Mouse (Mus musculus): ENCODE results near the gene Gast. TPM values are rescaled to one million over a fixed set of nuclear protein-coding genes. Genes with fewer than 3 reads are reported as not detected.
A peak's percentile ranks its signal among the peaks of the same experiment; 100 is the strongest.

Gast gene
- total and polyA plus RNA-seq, 3 experiments, result not detected

DNA sequence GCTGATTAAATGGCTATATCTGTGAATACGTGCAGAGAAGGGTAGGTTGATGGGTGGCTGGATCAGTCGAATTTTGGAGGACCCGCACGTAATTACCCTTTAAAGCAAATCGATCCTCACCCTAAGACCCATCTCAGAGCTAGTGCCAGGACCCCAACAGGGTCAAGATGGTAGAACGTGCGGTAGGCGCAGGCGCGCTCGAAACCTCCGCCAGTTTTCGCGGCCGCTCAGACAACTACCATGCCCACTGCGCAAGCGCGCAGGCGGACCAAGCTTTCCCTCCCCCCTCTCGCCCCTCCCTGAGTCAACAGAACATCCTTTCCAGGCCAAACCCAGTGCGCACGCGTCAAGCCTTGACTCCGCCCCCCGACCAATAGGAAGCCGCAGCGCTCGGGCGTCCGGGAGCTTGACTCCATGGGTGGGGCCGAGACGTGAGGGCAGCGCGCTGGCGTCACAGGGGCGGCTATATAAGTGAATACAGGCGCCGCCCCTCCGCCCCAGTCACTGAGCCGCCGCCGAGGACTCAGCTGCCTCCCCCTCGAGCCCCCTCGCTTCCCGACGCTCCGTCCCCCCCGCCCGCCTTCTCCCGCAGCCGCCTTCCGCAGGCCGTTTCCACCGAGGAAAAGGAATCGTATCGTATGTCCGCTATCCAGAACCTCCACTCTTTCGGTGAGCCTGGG, 14.6 kb upstream of the Gast start, which contains the start of gene Eif1 (continued):
- no peak for TF ChIP-seq ZKSCAN1 (IDR thresholded peaks at IDR 0.05; ENCODE audit: borderline replicate concordance, low read depth, low read length)
- peak; percentile 74 for TF ChIP-seq MEF2A (IDR thresholded peaks at IDR 0.05; ENCODE audit: borderline replicate concordance, low read depth, low read length)
- peak; percentile 28 for TF ChIP-seq ETS1 (conservative IDR thresholded peaks at IDR 0.05; ENCODE audit: low read depth, low read length)
- no peak for TF ChIP-seq ZMIZ1 (IDR thresholded peaks at IDR 0.05; ENCODE audit: low read depth, low read length)
- TF ChIP-seq MAZ (IDR thresholded peaks at IDR 0.05; ENCODE audit: low read depth, low read length), result peak; percentile 100
- TF ChIP-seq ZC3H11A (IDR thresholded peaks at IDR 0.05; ENCODE audit: low read depth, low read length), result no peak
- TF ChIP-seq SIN3A (IDR thresholded peaks at IDR 0.05; ENCODE audit: low read length), result peak; percentile 15; the same call in 1 of the 2 replicates
- peak; percentile 72 for TF ChIP-seq HCFC1 (IDR thresholded peaks at IDR 0.05; ENCODE audit: low read depth, low read length)
- peak; percentile 31; the same call in 1 of the 2 replicates for TF ChIP-seq MAFK (IDR thresholded peaks at IDR 0.05; ENCODE audit: insufficient replicate concordance, low read length)
- TF ChIP-seq ELF1 (IDR thresholded peaks at IDR 0.05; ENCODE audit: low read depth, low read length), result peak; percentile 70
- peak; percentile 81 for TF ChIP-seq MAX (IDR thresholded peaks at IDR 0.05; ENCODE audit: low read length)

DNA sequence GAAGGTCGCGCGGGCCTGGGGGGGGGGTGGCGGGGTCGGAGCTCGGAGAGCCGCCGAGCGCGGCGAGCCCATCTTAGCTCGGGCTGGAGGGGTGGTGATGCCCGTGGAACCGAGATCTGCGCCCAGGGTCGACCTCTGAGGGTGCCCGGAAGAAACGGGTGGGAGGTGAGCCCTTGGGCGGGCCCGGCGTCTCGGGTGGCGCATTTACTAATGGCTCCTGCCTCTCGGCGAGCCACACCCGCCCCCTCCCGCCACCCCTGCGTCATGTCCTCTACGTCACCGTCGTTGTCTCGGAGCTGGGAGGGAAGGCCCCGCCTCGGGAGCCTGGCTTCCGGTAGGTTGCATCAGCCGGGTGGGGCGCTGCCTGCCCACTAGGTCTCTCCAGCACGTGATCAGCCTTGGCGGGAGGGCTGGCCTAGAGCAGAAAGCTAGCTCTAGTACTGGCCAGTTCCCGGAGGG, 14.0 kb upstream of the Gast start:
- peak overlapping the region; percentile 65 to 81 (median 73) for H3K4me3 ChIP-seq (replicated peaks in 1 of 3; ENCODE audit: low read depth in 2 of 3, low read length in 2 of 3, poor library complexity in 1 of 3)
- dilution Hi-C loops (cut with MboI; ENCODE audit: extremely low pct_ligation_motif_present, extremely low pct_unique_long_range_greater_than_20kb, low sequenced_read_pairs), result no loop called here
- H3K4me2 ChIP-seq (ENCODE audit: insufficient read depth, low read depth, poor library complexity, severe bottlenecking), result no peak overlapping the region
- in situ Hi-C loops (cut with MboI; ENCODE audit: low pct_ligation_motif_present, low pct_unique_long_range_greater_than_20kb, low sequenced_read_pairs), result no loop called here
- H3K9me3 ChIP-seq (replicated peaks; ENCODE audit: low read length), result no peaks in the 10 kb centered on the region
- H3K79me2 ChIP-seq (replicated peaks; ENCODE audit: control insufficient read depth, extremely low read depth, insufficient read depth, poor library complexity, severe bottlenecking), result peaks cover 19% of the 10 kb centered on the region
- H3K27ac ChIP-seq (ENCODE audit: insufficient read depth, low read depth), result peak overlapping the region; percentile 84
- peaks cover 20 to 23% of the 10 kb centered on the region in 2 experiments for H3K36me3 ChIP-seq (replicated peaks in 1 of 2; ENCODE audit: control insufficient read depth in 1 of 2, insufficient read depth in 1 of 2, low read length in 1 of 2)
- H3K27me3 ChIP-seq (replicated peaks), result peaks cover 12% of the 10 kb centered on the region
- H3K9ac ChIP-seq (ENCODE audit: insufficient read depth, low read depth), result peak overlapping the region; percentile 97
- peak; percentile 99 for DNase-seq (ENCODE audit: extremely low read depth)
- H3K4me1 ChIP-seq (ENCODE audit: control insufficient read depth in 1 of 2, insufficient read depth in 2 of 2), result peaks cover 2 to 15% of the 10 kb centered on the region in 2 experiments; a peak in 2 of 4 replicates
- TF ChIP-seq ZC3H11A (IDR thresholded peaks at IDR 0.05; ENCODE audit: low read depth, low read length), result no peak
- peak; percentile 84; the same call in 1 of the 2 replicates for TF ChIP-seq KAT2A (IDR thresholded peaks at IDR 0.05; ENCODE audit: insufficient replicate concordance, low read length)
- TF ChIP-seq NRF1 (IDR thresholded peaks at IDR 0.05; ENCODE audit: low read depth, low read length), result peak; percentile 68
- TF ChIP-seq NELFE (IDR thresholded peaks at IDR 0.05; ENCODE audit: low read depth, low read length), result peak; percentile 91
- peak; percentile 94 for TF ChIP-seq ELF1 (IDR thresholded peaks at IDR 0.05; ENCODE audit: low read depth, low read length)
- TF ChIP-seq MAFK (IDR thresholded peaks at IDR 0.05; ENCODE audit: insufficient replicate concordance, low read length), result no peak
- 0 out of 4 replicates have a peak, but pooled peaks of 1 of the 2 experiments have one; percentile 4 for TF ChIP-seq CTCF (conservative IDR thresholded peaks at IDR 0.05 in 1 of 2, IDR thresholded peaks at IDR 0.05 in 1 of 2; ENCODE audit: low read depth in 2 of 2, low read length in 2 of 2)
- TF ChIP-seq MEF2A (IDR thresholded peaks at IDR 0.05; ENCODE audit: borderline replicate concordance, low read depth, low read length), result peak; percentile 83
- peak; percentile 99 for TF ChIP-seq BHLHE40 (IDR thresholded peaks at IDR 0.05; ENCODE audit: low read depth, low read length)
- peak; percentile 95; the same call in 1 of the 2 replicates for TF ChIP-seq E2F4 (IDR thresholded peaks at IDR 0.05; ENCODE audit: insufficient replicate concordance, low read depth, low read length)
- TF ChIP-seq CHD2 (IDR thresholded peaks at IDR 0.05; ENCODE audit: low read length), result peak; percentile 55; the same call in 1 of the 2 replicates
- TF ChIP-seq JUND (conservative IDR thresholded peaks at IDR 0.05; ENCODE audit: low read depth, low read length), result no peak
- TF ChIP-seq EP300 (IDR thresholded peaks at IDR 0.05; ENCODE audit: low read length), result no peak
- TF ChIP-seq MAZ (IDR thresholded peaks at IDR 0.05; ENCODE audit: low read depth, low read length), result peak; percentile 99
- peak; percentile 99 for TF ChIP-seq MAX (IDR thresholded peaks at IDR 0.05; ENCODE audit: low read length)
- TF ChIP-seq MXI1 (IDR thresholded peaks at IDR 0.05; ENCODE audit: low read depth, low read length), result peak; percentile 97
- TF ChIP-seq PAX5 (IDR thresholded peaks at IDR 0.05; ENCODE audit: low read length), result no peak
- TF ChIP-seq POLR2A (IDR thresholded peaks at IDR 0.05; ENCODE audit: low read depth, low read length), result peak; percentile 95
- peak; percentile 71; the same call in 1 of the 2 replicates for TF ChIP-seq RCOR1 (conservative IDR thresholded peaks at IDR 0.05; ENCODE audit: low read depth, low read length)
- peak; percentile 90 for TF ChIP-seq TCF12 (IDR thresholded peaks at IDR 0.05; ENCODE audit: low read depth, low read length)
- TF ChIP-seq USF1 (IDR thresholded peaks at IDR 0.05; ENCODE audit: low read depth, low read length), result peak; percentile 95
- no peak for TF ChIP-seq RAD21 (IDR thresholded peaks at IDR 0.05; ENCODE audit: low read depth, low read length)
- peak; percentile 85 for TF ChIP-seq ETS1 (conservative IDR thresholded peaks at IDR 0.05; ENCODE audit: low read depth, low read length)
- 0 out of 2 replicates have a peak, but pooled peaks have one; percentile 19 for TF ChIP-seq TBP (conservative IDR thresholded peaks at IDR 0.05; ENCODE audit: low read depth, low read length)
- TF ChIP-seq SMC3 (IDR thresholded peaks at IDR 0.05; ENCODE audit: low read depth, low read length), result no peak
- TF ChIP-seq IRF4 (IDR thresholded peaks at IDR 0.05; ENCODE audit: low read depth, low read length), result peak; percentile 83
- TF ChIP-seq ZMIZ1 (IDR thresholded peaks at IDR 0.05; ENCODE audit: low read depth, low read length), result peak; percentile 98
- TF ChIP-seq ZNF384 (IDR thresholded peaks at IDR 0.05; ENCODE audit: low read depth, low read length), result no peak
- TF ChIP-seq SIN3A (IDR thresholded peaks at IDR 0.05; ENCODE audit: low read length), result peak; percentile 91
- peak; percentile 97 for TF ChIP-seq MYC (IDR thresholded peaks at IDR 0.05; ENCODE audit: low read depth, low read length)
- TF ChIP-seq GABPA (IDR thresholded peaks at IDR 0.05; ENCODE audit: insufficient replicate concordance, low read depth, low read length), result peak; percentile 56; the same call in 1 of the 2 replicates

Measured in CH12.LX (cell line).